Mouse (Mus musculus): ENCODE results near the gene Utp6.
A peak's percentile ranks its signal among the peaks of the same experiment; 100 is the strongest.

- TF ChIP-seq CTCF (conservative IDR thresholded peaks at IDR 0.05 in 1 of 2, IDR thresholded peaks at IDR 0.05 in 1 of 2; ENCODE audit: low read depth in 2 of 2, low read length in 2 of 2): no peak
- no peak for TF ChIP-seq ETS1 (conservative IDR thresholded peaks at IDR 0.05; ENCODE audit: low read depth, low read length)
- TF ChIP-seq EP300 (IDR thresholded peaks at IDR 0.05; ENCODE audit: low read length): no peak
- no peak for TF ChIP-seq CHD2 (IDR thresholded peaks at IDR 0.05; ENCODE audit: low read length)
- TF ChIP-seq ZNF384 (IDR thresholded peaks at IDR 0.05; ENCODE audit: low read depth, low read length): peak; percentile 70
- TF ChIP-seq ZC3H11A (IDR thresholded peaks at IDR 0.05; ENCODE audit: low read depth, low read length): no peak
- no peak for TF ChIP-seq IRF4 (IDR thresholded peaks at IDR 0.05; ENCODE audit: low read depth, low read length)
- TF ChIP-seq SMC3 (IDR thresholded peaks at IDR 0.05; ENCODE audit: low read depth, low read length): no peak
- TF ChIP-seq GABPA (IDR thresholded peaks at IDR 0.05; ENCODE audit: insufficient replicate concordance, low read depth, low read length): no peak
- no peak for TF ChIP-seq POLR2A (IDR thresholded peaks at IDR 0.05; ENCODE audit: low read depth, low read length)
Measured at GRCm38 (mm10) chr11:79990120-79990519, 27.9 kb upstream of the Utp6 start.
